Mouse (Mus musculus): Measurements from ENCODE around the gene Nrl. TPM values are rescaled to one million over a fixed set of nuclear protein-coding genes. Genes with fewer than 3 reads are reported as not detected.

The Nrl gene
- polyA plus RNA-seq, 1 experiment from 2014 or later = not detected

DNA sequence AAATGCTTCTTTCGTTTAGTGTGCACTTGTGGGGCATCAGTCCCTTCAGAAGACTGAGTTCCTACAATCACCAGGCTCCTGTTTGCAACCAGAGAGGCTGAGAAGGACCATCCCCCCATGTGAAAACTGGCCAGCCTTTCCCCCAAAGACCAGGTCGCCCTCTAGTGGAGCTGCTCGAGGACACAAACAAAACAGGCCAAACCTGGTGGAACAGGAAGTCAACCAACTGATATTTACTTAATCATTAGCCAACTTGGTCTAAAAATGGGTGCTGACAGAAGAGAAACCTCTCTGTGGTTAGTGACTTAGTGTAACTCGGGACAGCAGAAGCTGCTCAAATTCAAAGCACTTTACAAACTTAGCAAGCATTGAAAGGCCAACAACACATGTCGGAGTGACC is 32.2 kb upstream of the Nrl start:
- peaks cover 62% of the 10 kb centered on the region for H3K4me1 ChIP-seq (replicated peaks)
- no peak overlapping the region for H3K4me2 ChIP-seq
- H3K4me3 ChIP-seq (replicated peaks) = no peak overlapping the region
- H3K9me3 ChIP-seq (replicated peaks) = no peaks in the 10 kb centered on the region
- WGBS (ENCODE audit: insufficient replicate concordance) = 16% methylated on average over 5 of the region's 5 CpGs
- peak overlapping the region; percentile 99 for H3K27ac ChIP-seq
- H3K36me3 ChIP-seq = 0 out of 2 replicates have a peak, but pooled peaks cover 3% of the 10 kb centered on the region
- H3K27me3 ChIP-seq = no peaks in the 10 kb centered on the region
- peak overlapping the region; percentile 38 for H3K9ac ChIP-seq
- DNase-seq (peak; percentile 64), ATAC-seq (ENCODE audit: low read depth) (no peak)

DNA sequence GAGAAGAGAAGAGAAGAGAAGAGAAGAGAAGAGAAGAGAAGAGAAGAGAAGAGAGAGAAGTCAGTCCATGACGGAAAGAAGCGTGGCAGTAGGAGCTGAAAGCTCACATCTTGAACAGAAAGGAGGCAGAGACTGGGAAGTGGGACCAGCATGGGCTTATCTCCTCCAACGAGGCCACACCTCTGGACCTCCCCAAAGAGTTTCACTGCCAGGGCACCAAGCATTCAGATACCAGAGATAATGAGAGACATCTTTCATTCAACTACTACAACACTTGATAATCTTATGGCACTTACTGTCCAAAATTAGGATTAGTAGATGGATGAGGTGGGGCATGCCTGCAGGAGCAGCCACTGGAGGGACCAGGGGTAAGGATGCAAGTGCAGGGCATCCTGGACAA is 31.0 kb upstream of the Nrl start:
- Histone ChIP-seq H3K36me3 (no peaks in the 10 kb centered on the region), H3K9ac (no peak overlapping the region), H3K4me3 (replicated peaks) (no peak overlapping the region), H3K4me1 (replicated peaks) (peaks cover 50% of the 10 kb centered on the region), H3K27me3 (no peaks in the 10 kb centered on the region), H3K4me2 (no peak overlapping the region), H3K27ac (no peak overlapping the region; the same call in 1 of the 2 replicates), H3K9me3 (replicated peaks) (no peaks in the 10 kb centered on the region)
- 56% methylated on average over 3 of the region's 3 CpGs for WGBS (ENCODE audit: insufficient replicate concordance)
- no peak for DNase-seq
- no peak for ATAC-seq (ENCODE audit: low read depth)

DNA sequence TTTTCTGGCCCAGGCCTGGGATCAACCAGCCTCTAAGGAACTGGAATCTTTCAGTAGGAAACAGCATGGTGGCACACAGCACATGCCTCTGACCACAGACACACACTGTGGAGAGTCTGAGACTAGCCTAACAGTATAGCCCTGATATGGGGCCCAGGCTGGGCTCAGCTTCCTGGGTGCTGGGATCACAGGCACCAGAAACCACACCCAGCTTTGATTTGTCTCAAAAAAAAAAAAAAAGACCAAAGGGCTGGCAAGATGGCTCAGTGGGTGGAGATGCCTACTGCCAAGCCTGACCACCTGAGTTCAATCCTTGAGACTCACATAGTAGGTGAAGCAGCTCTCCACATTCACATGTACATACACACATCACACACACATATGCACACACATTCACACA is 29.9 kb upstream of the Nrl start:
- Histone ChIP-seq H3K9me3 (replicated peaks) (no peaks in the 10 kb centered on the region), H3K27ac (no peak overlapping the region), H3K27me3 (no peaks in the 10 kb centered on the region), H3K4me3 (replicated peaks) (no peak overlapping the region), H3K9ac (no peak overlapping the region), H3K4me1 (replicated peaks) (peaks cover 50% of the 10 kb centered on the region), H3K36me3 (peaks cover 9% of the 10 kb centered on the region), H3K4me2 (no peak overlapping the region)
- ATAC-seq (ENCODE audit: low read depth) (no peak), DNase-seq (no peak)

DNA sequence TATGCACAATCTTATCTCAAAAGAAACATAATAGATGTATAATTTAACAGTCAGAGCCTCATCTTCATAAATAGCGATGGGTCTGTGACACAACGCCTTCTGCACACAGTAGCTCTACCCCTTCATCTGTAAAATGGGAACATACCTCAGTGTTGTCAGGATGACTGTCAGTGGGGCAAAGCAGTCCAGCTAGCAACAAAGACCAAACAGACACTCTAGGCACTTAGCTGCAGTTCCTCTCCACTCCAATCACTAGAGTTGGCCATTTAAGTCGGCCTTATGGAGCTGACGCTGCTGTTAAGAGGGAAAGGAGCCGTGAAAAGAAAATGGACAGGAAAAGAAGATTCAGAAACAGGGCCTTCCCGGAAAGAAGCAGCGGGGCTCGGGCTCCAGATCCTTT is 27.0 kb upstream of the Nrl start:
- 82% methylated on average over 8 of the region's 8 CpGs for WGBS (ENCODE audit: insufficient replicate concordance)
- Histone ChIP-seq H3K9me3 (replicated peaks) (no peaks in the 10 kb centered on the region), H3K9ac (no peak overlapping the region), H3K36me3 (peaks cover 37% of the 10 kb centered on the region), H3K4me1 (replicated peaks) (peaks cover 26% of the 10 kb centered on the region), H3K27me3 (no peaks in the 10 kb centered on the region), H3K27ac (no peak overlapping the region), H3K4me3 (replicated peaks) (no peak overlapping the region), H3K4me2 (no peak overlapping the region)
- DNase-seq (no peak), ATAC-seq (ENCODE audit: low read depth) (no peak)

DNA sequence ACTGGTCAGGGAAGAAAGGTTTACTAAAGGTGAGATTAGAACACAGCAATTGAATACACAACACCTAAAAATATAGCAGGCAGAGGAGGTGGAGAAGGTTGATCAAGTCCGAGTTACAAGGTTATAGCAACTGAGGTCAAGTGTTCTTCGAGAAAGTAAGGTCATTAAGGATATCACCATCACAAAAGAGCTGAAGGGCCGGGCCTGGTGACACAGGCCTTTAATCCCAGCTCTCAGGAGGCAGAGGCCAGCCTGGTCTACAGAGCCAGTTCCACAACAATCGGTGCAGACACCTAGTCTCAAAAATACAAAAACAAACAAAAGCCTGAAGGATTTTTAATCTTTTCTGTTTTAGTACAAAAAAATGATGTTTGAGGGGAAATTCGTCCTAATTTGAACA is 26.6 kb upstream of the Nrl start:
- 68% methylated on average over 5 of the region's 5 CpGs for WGBS (ENCODE audit: insufficient replicate concordance)
- H3K27ac ChIP-seq = no peak overlapping the region
- H3K9me3 ChIP-seq (replicated peaks) = no peaks in the 10 kb centered on the region
- H3K9ac ChIP-seq = no peak overlapping the region
- peaks cover 22% of the 10 kb centered on the region for H3K4me1 ChIP-seq (replicated peaks)
- H3K4me2 ChIP-seq = no peak overlapping the region
- H3K27me3 ChIP-seq = no peaks in the 10 kb centered on the region
- DNase-seq (no peak), ATAC-seq (ENCODE audit: low read depth) (no peak)
- H3K4me3 ChIP-seq (replicated peaks) = no peak overlapping the region
- H3K36me3 ChIP-seq = peaks cover 41% of the 10 kb centered on the region

DNA sequence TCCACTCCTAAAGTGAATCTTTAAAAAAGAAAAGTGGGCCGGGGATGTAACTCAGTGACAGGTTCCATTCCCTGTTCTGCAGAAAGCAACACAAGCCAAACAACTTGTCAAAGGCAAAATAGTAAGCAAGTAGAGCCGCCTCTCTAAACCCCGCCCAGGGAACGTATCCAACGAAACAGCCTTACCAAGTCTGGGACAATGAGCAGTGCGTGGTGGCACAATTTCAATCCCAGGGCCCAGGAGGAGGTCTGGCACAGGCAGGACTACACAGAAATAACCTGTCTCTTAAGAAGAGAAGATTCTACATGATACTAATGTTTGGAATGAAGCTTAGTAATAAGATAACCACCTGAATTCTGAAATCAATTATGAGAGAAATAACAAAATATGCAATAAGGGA is 25.4 kb upstream of the Nrl start:
- Histone ChIP-seq H3K4me3 (replicated peaks) (no peak overlapping the region), H3K36me3 (peaks cover 52% of the 10 kb centered on the region), H3K9me3 (replicated peaks) (no peaks in the 10 kb centered on the region), H3K4me1 (replicated peaks) (peaks cover 13% of the 10 kb centered on the region), H3K9ac (no peak overlapping the region), H3K27ac (no peak overlapping the region), H3K4me2 (no peak overlapping the region), H3K27me3 (no peaks in the 10 kb centered on the region)
- 78% methylated on average over 6 of the region's 6 CpGs for WGBS (ENCODE audit: insufficient replicate concordance)
- no peak for DNase-seq
- no peak for ATAC-seq (ENCODE audit: low read depth)

DNA sequence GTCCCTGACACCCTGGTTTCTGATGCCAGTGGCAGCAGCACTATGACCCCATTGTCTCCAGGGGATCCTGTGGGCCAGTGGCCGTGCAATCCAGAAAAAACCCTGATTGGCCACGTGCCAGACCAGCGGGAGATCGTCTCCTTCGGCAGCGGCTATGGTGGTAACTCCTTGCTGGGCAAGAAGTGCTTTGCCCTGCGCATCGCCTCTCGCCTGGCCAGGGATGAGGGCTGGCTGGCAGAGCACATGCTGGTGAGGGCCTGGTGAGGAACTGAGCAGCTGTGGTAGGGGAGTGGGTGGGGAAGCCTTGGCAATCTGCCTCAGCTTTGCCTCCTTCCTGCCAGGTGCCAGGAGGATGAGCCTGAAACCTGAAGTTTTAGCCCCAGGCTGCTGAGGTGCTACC is 19.6 kb upstream of the Nrl start:
- 87% methylated on average over 9 of the region's 9 CpGs for WGBS (ENCODE audit: insufficient replicate concordance)
- DNase-seq (no peak), ATAC-seq (ENCODE audit: low read depth) (no peak)
- Histone ChIP-seq H3K9ac (no peak overlapping the region), H3K27me3 (no peaks in the 10 kb centered on the region), H3K4me1 (replicated peaks) (peaks cover 31% of the 10 kb centered on the region), H3K4me3 (replicated peaks) (no peak overlapping the region), H3K36me3 (peaks cover 67% of the 10 kb centered on the region), H3K27ac (no peak overlapping the region), H3K4me2 (no peak overlapping the region), H3K9me3 (replicated peaks) (no peaks in the 10 kb centered on the region)

DNA sequence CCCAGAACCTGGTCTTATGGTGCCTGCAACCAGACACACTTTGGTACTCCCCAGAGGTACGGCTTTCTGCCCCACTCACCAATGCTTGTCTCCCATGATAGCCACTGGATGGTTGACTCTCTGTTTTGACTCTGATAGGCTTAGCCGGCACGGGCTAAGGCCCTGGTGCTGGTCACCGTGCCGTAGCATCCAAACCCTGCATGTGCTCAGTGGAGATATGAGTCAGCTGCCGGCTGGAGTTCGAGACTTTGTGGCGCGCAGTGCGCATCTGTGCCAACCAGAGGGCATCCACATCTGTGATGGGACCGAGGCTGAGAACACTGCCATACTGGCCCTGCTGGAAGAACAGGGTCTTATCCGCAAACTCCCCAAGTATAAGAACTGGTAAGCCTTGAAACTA is 17.5 kb upstream of the Nrl start:
- ATAC-seq (ENCODE audit: low read depth) = no peak
- no peaks in the 10 kb centered on the region for H3K27me3 ChIP-seq
- peaks cover 46% of the 10 kb centered on the region for H3K36me3 ChIP-seq
- peaks cover 38% of the 10 kb centered on the region for H3K4me1 ChIP-seq (replicated peaks)
- 0 out of 2 replicates have a peak overlapping the region, but pooled peaks have one; percentile 18 for H3K27ac ChIP-seq
- H3K4me2 ChIP-seq = peak overlapping the region; percentile 86; the same call in 1 of the 2 replicates
- DNase-seq = no peak
- H3K9ac ChIP-seq = peak overlapping the region; percentile 50
- no peak overlapping the region for H3K4me3 ChIP-seq (replicated peaks)
- 78% methylated on average over 12 of the region's 12 CpGs for WGBS (ENCODE audit: insufficient replicate concordance)
- H3K9me3 ChIP-seq (replicated peaks) = no peaks in the 10 kb centered on the region

DNA sequence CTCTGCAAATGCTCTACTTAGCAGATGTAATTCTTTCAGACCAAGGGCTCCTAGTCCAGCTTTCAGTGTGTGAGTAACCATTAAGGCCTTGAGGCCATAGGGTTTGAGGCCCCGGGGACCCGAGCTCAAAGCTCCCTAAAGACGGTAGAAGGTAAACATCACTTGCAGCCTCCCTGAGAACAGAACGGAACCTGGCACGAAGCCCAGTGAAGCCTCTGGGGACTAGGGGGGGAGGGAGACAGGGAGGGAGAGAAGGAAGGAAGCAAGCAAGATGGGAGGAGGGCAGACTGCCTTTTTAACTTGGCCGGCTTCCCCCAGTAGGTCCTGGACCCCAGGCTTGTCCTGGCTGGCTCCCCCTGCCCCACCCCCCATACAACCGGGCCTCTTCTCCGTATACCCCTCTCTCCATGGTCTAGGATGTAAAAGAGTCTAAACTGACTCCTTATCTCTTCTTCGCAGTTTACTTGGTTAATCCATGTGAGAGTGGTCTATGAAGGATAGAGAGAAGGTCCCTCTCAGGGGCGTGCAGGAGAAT is 16.1 kb upstream of the Nrl start:
- peak overlapping the region; percentile 71 for H3K4me3 ChIP-seq (replicated peaks)
- WGBS (ENCODE audit: insufficient replicate concordance) = 2% methylated on average over 10 of the region's 10 CpGs
- ATAC-seq (ENCODE audit: low read depth) (peak; percentile 39), DNase-seq (no peak)
- H3K27ac ChIP-seq = peak overlapping the region; percentile 93
- peaks cover 33% of the 10 kb centered on the region for H3K36me3 ChIP-seq
- peaks cover 51% of the 10 kb centered on the region for H3K4me1 ChIP-seq (replicated peaks)
- H3K9ac ChIP-seq = peak overlapping the region; percentile 86
- no peaks in the 10 kb centered on the region for H3K27me3 ChIP-seq
- peak overlapping the region; percentile 86 for H3K4me2 ChIP-seq
- H3K9me3 ChIP-seq (replicated peaks) = no peaks in the 10 kb centered on the region

DNA sequence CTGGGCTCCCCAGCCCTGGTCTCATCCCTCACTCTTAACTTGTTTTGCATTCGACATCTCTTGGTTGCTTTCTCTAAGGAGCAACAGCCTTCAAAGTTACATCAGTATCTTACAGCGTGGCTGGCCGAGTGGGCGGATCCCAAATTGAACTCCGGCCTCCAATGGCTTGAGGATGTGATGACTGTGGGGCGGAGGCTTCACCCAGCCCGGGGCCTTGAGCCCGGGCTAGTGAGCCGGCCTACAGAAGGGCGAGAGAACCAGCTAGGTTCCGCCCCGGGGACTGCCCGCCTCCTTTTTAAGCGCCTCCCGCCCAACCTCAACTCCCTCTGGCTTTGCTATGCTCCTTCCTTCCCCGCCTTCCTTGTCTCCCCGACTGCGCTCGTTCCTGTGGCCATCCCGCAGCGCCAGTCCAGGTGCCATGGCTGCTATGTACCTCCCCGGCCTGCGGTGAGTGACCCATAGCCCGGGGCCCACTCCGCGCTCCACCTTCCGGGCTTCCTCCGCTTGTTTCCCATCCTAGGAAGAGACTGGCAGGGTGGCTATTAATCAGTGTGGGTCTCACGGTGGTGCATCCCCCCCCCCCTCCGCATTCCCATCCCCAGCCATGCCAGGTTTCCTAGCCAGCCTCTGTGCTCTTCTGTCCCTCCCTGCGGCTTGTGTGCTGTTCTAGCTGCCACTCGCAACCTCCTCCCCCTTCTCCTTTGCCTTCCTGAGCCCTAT is 15.4 kb upstream of the Nrl start, which contains the start of gene Pck2:
Pck2 (plus strand) TSS at position 200 of the 720 bp plus-strand sequence.
- H3K36me3 ChIP-seq = peaks cover 28% of the 10 kb centered on the region
- H3K9me3 ChIP-seq (replicated peaks) = no peaks in the 10 kb centered on the region
- peak within 1 kb of the TSS; percentile 86 for H3K4me2 ChIP-seq
- H3K27ac ChIP-seq = peak within 1 kb of the TSS; percentile 93
- under 1% methylated on average over 32 of the region's 32 CpGs for WGBS (ENCODE audit: insufficient replicate concordance)
- peaks cover 51% of the 10 kb centered on the region for H3K4me1 ChIP-seq (replicated peaks)
- ATAC-seq (ENCODE audit: low read depth) (peak; percentile 98), DNase-seq (peak; percentile 94)
- H3K9ac ChIP-seq = peak within 1 kb of the TSS; percentile 86
- H3K4me3 ChIP-seq (replicated peaks) = peak within 1 kb of the TSS; percentile 71
- no peaks in the 10 kb centered on the region for H3K27me3 ChIP-seq

DNA sequence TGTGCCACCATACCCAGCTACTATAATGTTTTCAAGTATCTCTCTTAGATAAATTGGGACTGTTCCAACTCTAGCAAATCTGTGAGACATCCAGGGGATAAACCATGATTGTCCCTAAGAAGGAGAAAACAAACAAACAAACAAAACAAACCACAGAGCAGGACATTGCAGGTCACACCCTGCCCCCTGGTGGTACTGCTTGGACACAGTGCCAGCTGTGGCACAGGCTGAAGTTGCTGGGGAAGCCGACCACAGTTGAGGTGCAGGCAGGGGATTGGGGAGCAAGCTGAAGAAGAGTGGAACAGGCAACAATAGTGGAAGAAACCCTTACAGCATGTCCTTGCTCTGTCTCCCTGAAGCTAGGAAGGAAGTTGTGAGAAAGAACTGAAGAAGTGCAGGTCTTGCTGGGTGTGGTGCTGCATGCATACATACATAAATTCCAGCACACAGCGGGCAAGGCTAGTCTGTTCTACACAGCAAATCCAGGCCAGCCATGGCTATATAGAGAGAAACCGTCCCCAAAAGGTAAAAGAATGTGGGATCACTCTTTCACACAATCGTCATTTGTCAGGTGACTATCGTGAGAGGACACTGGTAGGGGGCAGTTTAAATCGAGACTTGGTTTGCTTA is 11.4 kb upstream of the Nrl start:
- Histone ChIP-seq H3K4me3 (replicated peaks) (no peak overlapping the region), H3K27ac (no peak overlapping the region), H3K9ac (no peak overlapping the region), H3K4me1 (replicated peaks) (peaks cover 33% of the 10 kb centered on the region), H3K4me2 (no peak overlapping the region), H3K27me3 (no peaks in the 10 kb centered on the region; the same call in 1 of the 2 replicates), H3K36me3 (no peaks in the 10 kb centered on the region), H3K9me3 (replicated peaks) (no peaks in the 10 kb centered on the region)
- no peak for ATAC-seq (ENCODE audit: low read depth)
- WGBS (ENCODE audit: insufficient replicate concordance) = 41% methylated on average over 6 of the region's 6 CpGs
- peak; percentile 47 for DNase-seq
